35 mouse cellular contexts compared by ENCODE assay signal in genomic region chr7:111701788-111702187, GRCm38 (mm10).
"Had no signal": no experiment of that assay in that cellular context is flagged by ENCODE, and none has a peak within 500 bp of the region (broad histone marks: within the 10 kb centered on the region; RNA-seq: fewer than 3 reads in every experiment).

No protein-coding gene starts in this region.

- H3K4me2 ChIP-seq: heart, embryonic 11.5 days; heart, embryonic 12.5 days; heart, embryonic 13.5 days; heart, embryonic 15.5 days; hindbrain, embryonic 12.5 days; hindbrain, embryonic 13.5 days; hindbrain, embryonic 14.5 days; hindbrain, embryonic 15.5 days; intestine, embryonic 15.5 days; kidney, embryonic 15.5 days had no signal

- H3K9ac ChIP-seq: heart, embryonic 12.5 days; heart, embryonic 13.5 days; heart, embryonic 15.5 days; hindbrain, embryonic 12.5 days; hindbrain, embryonic 13.5 days; hindbrain, embryonic 14.5 days; hindbrain, embryonic 15.5 days; intestine, embryonic 15.5 days; kidney, embryonic 15.5 days had no signal

- DNase-seq: heart, postnatal 10 days; heart, postnatal 14 days; heart, postnatal 36 days; heart, postnatal 4 days; kidney, adult 11 months; kidney, adult 18-20 months; kidney, adult 2 months; kidney, adult 8-10 months; kidney, adult 9 months; kidney, postnatal 10 days; kidney, postnatal 14 days; kidney, postnatal 25 days; kidney, postnatal 36 days; kidney, postnatal 4 days; layer of hippocampus, adult 9-11 months; layer of hippocampus, postnatal 36 days had no signal

- H3K36me3 ChIP-seq: heart, embryonic 10.5 days; heart, embryonic 12.5 days; heart, embryonic 13.5 days; heart, embryonic 15.5 days; hindbrain, embryonic 10.5 days; hindbrain, embryonic 12.5 days; hindbrain, embryonic 13.5 days; hindbrain, embryonic 15.5 days; intestine, embryonic 15.5 days; kidney, embryonic 15.5 days had no signal

- H3K27ac ChIP-seq: heart, embryonic 10.5 days; heart, embryonic 13.5 days; heart, embryonic 15.5 days; hindbrain, embryonic 10.5 days; hindbrain, embryonic 12.5 days; hindbrain, embryonic 13.5 days; hindbrain, embryonic 14.5 days; hindbrain, embryonic 15.5 days; hindbrain, postnatal 0 days; intestine, embryonic 15.5 days; kidney, embryonic 15.5 days; kidney, postnatal 0 days; layer of hippocampus, adult 2 months had no signal

- H3K4me3 ChIP-seq: heart, embryonic 10.5 days; heart, embryonic 12.5 days; heart, embryonic 13.5 days; heart, embryonic 15.5 days; hindbrain, embryonic 10.5 days; hindbrain, embryonic 12.5 days; hindbrain, embryonic 13.5 days; hindbrain, embryonic 15.5 days; intestine, embryonic 15.5 days; kidney, embryonic 15.5 days; layer of hippocampus, adult 2 months had no signal

- H3K9me3 ChIP-seq: heart, embryonic 10.5 days; heart, embryonic 12.5 days; heart, embryonic 13.5 days; heart, embryonic 15.5 days; hindbrain, embryonic 10.5 days; hindbrain, embryonic 12.5 days; hindbrain, embryonic 13.5 days; hindbrain, embryonic 15.5 days; intestine, embryonic 15.5 days; kidney, embryonic 15.5 days had no signal

- H3K27me3 ChIP-seq: heart, embryonic 12.5 days; heart, embryonic 13.5 days; heart, embryonic 15.5 days; hindbrain, embryonic 12.5 days; hindbrain, embryonic 13.5 days; hindbrain, embryonic 15.5 days; intestine, embryonic 15.5 days; kidney, embryonic 15.5 days had no signal

- H3K4me1 ChIP-seq: intestine, embryonic 15.5 days; kidney, embryonic 15.5 days had no signal

- ATAC-seq: hindbrain, embryonic 16.5 days; hindbrain, postnatal 0 days; inflammation-experienced regulatory T-cells, adult 6 months; intestine, embryonic 15.5 days; intestine, embryonic 16.5 days; intestine, postnatal 0 days had no signal
